Mouse (Mus musculus) macrophage (primary cell): ENCODE measurements around the gene 3110040N11Rik. TPM values are rescaled to one million over a fixed set of nuclear protein-coding genes. Genes with fewer than 3 reads are reported as not detected.

Source experiments
- H3K27ac ChIP-seq: fragments of 350-480 bp; formaldehyde crosslinking; 2 replicates; pipeline ENCODE4 v1.9.0; 2021
- H3K36me3 ChIP-seq: fragments of 350-480 bp; formaldehyde crosslinking; 2 replicates; pipeline ENCODE4 v1.9.0; 2021; ENCODE audit errors: inconsistent target
- H3K4me3 ChIP-seq: fragments of 350-480 bp; formaldehyde crosslinking; 2 replicates; pipeline ENCODE4 v1.9.0; 2021; ENCODE audit errors: inconsistent target
- H3K79me2 ChIP-seq: fragments of 350-480 bp; formaldehyde crosslinking; 2 replicates; pipeline ENCODE4 v1.9.0; 2021; ENCODE audit errors: inconsistent target
- WGBS: methylation state at CpG from one replicate; pipeline ENCODE4 v1.1.7; 2026; ENCODE audit warnings: inconsistent platforms; ENCODE audit not compliant: missing documents; 5-methylcytosine and 5-hydroxymethylcytosine counted together
- polyA plus RNA-seq: library from polyadenylated mRNA; stranded (reverse); fragments of 250-400 nt; gene quantifications from 3 replicates; pipeline ENCODE4 v1.2.4, GENCODE M21; 2018; ENCODE audit warnings: inconsistent platforms

3110040N11Rik gene
- polyA plus RNA-seq, 1 experiment from 2014 or later, result 23.4 TPM

DNA sequence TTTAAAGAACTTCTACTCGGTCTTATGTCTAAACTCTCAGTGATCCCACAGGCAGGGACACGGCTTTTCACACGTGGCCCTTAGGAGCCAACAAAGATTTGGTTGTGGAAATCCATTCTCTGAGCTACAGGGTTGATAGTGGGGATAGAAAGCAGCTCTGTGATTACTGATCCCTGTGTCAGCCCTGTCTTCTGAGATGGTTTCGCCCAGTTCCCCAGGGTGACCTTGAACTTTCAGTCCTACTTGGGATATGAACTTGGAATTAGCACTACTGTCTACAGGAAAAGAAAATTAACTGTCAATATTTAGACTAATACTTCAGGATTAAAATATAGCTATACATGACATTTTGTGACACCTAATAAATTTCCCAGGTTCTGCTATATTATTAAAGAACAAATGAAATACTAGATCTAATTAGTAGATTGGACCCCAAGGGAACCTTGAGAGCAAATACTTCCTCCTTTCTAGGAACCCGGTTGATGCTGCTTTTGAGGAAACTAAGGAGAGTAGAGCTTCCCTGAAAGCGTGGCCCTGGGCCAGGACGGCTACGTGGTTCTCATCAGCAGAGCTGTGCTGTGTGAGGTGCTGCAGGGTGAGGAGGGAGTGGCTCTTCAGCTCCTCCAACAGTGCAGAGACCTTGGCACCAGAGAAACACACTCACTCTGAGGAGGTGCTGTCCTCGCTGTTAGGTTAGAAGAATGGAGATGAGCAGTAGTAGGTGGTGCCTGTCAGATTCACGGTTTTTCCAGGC is 16.3 kb downstream of the 3110040N11Rik start:
- Histone ChIP-seq H3K79me2 (peaks cover 58% of the 10 kb centered on the region), H3K36me3 (no peaks in the 10 kb centered on the region)
- 55% methylated on average over 10 of the region's 10 CpGs for WGBS

DNA sequence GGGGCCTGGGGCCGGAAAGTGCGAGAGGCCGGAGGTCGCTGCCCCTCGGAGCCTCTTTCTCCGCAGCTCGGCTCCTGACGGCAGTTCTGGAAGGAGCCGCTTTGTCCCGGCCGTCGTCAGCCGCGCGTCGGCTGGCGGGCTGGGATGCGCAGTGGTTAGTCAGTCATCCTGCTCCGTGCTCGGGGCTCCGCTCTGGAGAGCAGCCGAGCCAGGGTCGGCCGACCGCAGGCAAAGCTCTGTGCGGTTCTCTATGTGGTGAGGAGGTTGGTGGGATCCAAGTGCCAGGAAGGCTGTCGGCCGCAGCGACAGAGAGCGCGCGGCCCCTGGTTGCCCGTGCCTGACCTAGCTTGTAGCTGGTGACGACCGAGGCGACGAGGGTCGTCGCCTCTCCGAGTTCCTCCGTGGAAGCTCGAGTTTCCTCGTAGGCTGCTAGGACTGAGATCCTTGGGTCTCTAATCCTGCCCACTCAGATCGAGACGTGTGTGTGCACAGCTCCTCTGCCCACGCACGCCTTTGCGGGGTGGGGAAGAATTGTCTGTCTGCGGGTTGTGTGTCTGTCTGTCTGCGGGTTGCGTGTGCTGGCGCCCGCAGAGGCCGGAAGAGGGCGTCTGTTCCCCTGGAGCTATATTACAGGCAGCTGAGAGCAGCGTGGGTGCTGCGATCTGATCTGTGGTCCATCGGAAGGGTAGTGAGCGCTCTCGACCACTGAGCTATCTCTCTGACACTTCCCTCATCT is 26.0 kb downstream of the 3110040N11Rik start:
- Histone ChIP-seq H3K27ac (peak overlapping the region; percentile 17; the same call in 1 of the 2 replicates), H3K4me3 (peak overlapping the region; percentile 75), H3K79me2 (peaks cover 60% of the 10 kb centered on the region), H3K36me3 (no peaks in the 10 kb centered on the region)
- WGBS, result 3% methylated on average over 60 of the region's 60 CpGs

More for the DNA sequence above, 16.3 kb downstream of the 3110040N11Rik start:
- no peak overlapping the region for H3K4me3 ChIP-seq
- no peak overlapping the region for H3K27ac ChIP-seq

DNA sequence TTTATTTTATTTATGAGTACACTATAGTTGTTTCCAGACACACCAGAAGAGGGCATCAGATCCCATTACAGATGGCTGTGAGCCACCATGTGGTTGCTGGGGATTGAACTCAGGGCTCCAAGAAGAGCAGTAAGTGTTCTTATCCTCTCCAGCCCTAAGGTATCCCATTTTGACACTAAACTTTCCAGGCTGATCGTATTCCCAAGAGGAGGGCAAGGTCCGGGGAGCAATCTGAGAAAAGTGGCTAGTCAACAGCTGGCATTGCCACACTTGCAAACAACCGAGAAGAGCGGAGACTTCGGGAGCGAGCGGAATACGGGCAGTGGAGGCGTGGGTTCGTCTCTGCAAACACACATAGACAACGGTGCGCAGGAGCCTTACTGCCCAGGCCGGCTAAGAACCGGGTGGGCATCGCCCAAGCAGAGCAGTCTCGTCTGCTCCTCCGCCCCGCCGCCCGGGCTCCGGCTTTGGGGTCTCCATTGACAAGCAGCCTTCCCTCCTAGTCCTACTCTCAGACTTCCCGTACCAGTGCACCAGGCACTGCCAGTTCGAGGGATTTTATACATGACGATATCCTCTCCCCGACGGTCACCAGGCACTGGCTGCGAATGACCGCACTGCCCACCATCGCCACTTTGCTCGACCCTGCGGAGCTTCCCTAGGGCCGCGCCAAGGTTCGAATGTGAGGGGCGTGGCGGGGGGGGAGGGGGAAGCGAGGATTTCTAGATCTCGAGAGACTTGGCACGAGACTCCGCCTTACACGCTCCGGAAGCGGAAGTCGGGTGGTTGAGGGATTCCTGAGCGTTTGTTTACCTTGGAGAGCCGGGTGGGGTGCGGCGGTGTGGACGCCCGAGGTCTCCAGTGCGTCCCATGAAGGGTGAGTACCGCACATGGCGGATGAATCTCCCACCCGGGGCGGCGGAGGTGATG is 26.8 kb downstream of the 3110040N11Rik start, which contains the start of gene Ramac:
Gene Ramac, plus strand, starts transcription at position 746 of the 930 bp plus-strand sequence.
- H3K27ac ChIP-seq, result peak within 1 kb of the TSS; percentile 17; the same call in 1 of the 2 replicates
- peaks cover 52% of the 10 kb centered on the region for H3K79me2 ChIP-seq
- no peaks in the 10 kb centered on the region for H3K36me3 ChIP-seq
- under 1% methylated on average over 56 of the region's 56 CpGs for WGBS
- H3K4me3 ChIP-seq, result peak within 1 kb of the TSS; percentile 75

DNA sequence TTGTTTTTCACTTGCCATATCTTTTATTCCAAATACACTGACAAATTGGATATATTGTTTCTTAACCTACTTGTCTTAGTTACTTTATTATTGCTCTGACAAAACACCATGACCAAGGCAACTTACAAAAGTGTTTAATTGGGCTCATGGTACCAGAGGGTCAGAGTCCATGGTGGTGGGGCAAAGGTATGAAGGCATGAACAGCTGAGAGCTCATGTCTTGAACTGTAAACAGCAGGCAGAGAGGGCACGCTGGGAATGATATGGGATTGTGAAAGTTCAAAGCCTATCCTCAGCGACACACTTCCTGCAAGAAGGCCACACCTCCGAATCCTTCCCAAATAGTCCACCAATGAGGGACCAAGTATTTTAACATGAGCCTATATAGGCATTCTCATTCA is 41.3 kb downstream of the 3110040N11Rik start:
- WGBS, result 84% methylated on average over 3 of the region's 3 CpGs
- H3K79me2 ChIP-seq, result no peaks in the 10 kb centered on the region
- H3K27ac ChIP-seq, result no peak overlapping the region
- H3K36me3 ChIP-seq, result no peaks in the 10 kb centered on the region
- no peak overlapping the region for H3K4me3 ChIP-seq

DNA sequence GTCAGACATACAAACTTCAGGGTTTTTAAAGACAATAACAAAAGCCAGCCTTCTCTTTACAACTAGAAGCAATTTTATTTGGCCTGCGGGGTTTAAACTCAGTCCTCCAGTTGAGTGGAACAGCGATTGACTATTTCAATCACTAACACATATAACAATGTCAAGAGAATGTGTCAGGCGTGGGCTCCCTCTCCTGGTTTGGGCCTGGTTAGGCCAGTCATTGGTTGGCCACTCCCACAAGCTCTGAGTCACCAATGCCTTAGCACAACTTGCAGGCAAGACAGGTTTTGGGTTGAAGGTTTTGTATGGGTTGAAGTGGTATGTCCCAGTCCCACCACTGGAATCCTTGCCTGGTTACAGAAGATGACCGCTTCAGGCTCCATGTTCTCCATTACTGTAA is 45.1 kb downstream of the 3110040N11Rik start:
- H3K79me2 ChIP-seq, result no peaks in the 10 kb centered on the region
- H3K4me3 ChIP-seq, result no peak overlapping the region
- H3K36me3 ChIP-seq, result no peaks in the 10 kb centered on the region
- WGBS, result 52% methylated on average over 4 of the region's 4 CpGs
- no peak overlapping the region for H3K27ac ChIP-seq

DNA sequence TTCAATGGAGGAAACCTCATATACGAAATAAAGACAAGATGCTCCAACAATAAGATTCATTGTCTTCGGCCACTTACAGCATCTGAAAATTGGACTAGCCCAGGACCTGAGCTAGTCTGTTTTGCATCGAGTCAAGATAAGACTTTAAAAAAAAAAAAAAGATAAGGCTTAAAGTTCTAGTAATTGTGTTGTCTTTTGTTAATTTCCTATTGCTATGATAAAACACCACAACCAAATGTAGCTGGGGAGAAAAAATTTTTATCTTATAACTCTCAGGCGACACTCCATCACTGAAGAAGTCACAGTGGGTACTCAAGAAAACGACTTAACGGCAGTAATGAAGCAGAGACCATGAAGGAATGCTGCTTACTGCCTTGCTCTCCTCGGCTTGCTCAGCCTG is 49.3 kb downstream of the 3110040N11Rik start:
- WGBS, result 85% methylated on average over 6 of the region's 7 CpGs
- H3K27ac ChIP-seq, result no peak overlapping the region
- no peaks in the 10 kb centered on the region for H3K79me2 ChIP-seq
- H3K36me3 ChIP-seq, result no peaks in the 10 kb centered on the region
- H3K4me3 ChIP-seq, result no peak overlapping the region

DNA sequence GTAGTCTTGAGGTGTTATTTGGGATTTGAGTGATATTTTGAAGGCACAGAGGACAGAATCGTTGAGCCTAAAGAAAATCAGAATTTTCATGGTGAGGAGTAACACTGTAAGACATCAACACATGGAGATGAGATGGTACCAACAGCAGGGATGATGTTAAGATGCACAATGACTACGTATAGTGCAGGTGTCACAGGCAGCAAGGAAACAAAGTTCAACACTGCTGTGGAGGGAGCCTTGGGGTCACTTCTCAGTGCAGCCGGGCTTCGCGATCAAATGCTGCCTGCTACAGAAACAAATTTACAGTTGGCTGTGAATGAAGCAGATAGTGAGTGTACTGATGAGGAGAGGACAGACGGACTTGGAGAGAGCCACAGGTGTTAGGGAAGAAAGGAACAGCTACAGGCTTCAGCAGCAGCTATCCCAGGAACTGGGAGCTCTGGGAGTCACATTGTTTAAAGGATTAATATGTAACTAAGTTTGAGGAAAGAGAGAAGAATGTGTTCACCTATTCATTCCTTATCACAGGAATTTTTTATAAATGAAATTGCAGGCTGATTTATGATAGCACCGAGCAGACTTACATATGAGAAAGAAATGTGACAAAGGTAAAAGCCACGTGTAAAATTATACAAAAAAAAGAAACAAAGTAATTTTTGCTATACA is 50.4 kb downstream of the 3110040N11Rik start:
- no peak overlapping the region for H3K4me3 ChIP-seq
- no peak overlapping the region for H3K27ac ChIP-seq
- 84% methylated on average over 8 of the region's 8 CpGs for WGBS
- H3K36me3 ChIP-seq, result no peaks in the 10 kb centered on the region
- H3K79me2 ChIP-seq, result no peaks in the 10 kb centered on the region

DNA sequence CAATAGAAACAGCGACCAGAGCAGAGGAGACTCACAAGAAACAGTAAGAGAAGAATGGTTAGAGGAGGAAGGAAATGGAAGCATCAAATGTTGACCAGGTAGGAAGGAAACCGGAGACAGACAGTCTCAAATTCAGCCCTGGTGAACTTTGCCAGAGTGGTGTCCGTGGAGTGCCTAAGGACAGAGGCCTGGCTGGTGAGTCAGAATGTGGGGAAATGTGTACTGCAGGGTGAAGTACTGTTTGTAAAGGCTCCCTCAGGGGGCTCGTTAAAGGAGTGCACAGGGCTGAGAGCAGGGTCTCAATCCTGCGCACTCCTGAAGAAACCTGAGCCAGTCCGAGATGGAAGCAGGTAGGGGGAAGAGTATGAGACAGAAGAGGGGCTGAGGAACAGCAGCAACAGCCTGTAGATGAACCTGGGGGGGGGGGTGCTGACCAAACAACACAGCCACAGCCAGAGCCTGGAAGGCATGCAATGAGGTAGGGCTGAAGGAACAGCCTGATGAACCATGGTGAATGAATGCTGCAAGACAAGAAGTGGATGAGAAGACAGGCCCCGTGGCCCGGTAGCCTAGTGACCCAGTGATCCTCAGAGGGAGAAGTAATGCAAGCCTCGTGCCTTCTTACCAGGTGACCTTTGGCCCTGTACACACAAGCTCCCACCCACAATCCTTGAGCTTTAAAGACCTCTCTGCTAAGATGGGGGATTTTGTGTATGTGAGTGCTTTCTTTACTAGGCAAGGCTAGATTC is 53.8 kb downstream of the 3110040N11Rik start:
- 81% methylated on average over 9 of the region's 9 CpGs for WGBS
- H3K4me3 ChIP-seq, result no peak overlapping the region
- no peaks in the 10 kb centered on the region for H3K79me2 ChIP-seq
- no peaks in the 10 kb centered on the region for H3K36me3 ChIP-seq
- H3K27ac ChIP-seq, result no peak overlapping the region

DNA sequence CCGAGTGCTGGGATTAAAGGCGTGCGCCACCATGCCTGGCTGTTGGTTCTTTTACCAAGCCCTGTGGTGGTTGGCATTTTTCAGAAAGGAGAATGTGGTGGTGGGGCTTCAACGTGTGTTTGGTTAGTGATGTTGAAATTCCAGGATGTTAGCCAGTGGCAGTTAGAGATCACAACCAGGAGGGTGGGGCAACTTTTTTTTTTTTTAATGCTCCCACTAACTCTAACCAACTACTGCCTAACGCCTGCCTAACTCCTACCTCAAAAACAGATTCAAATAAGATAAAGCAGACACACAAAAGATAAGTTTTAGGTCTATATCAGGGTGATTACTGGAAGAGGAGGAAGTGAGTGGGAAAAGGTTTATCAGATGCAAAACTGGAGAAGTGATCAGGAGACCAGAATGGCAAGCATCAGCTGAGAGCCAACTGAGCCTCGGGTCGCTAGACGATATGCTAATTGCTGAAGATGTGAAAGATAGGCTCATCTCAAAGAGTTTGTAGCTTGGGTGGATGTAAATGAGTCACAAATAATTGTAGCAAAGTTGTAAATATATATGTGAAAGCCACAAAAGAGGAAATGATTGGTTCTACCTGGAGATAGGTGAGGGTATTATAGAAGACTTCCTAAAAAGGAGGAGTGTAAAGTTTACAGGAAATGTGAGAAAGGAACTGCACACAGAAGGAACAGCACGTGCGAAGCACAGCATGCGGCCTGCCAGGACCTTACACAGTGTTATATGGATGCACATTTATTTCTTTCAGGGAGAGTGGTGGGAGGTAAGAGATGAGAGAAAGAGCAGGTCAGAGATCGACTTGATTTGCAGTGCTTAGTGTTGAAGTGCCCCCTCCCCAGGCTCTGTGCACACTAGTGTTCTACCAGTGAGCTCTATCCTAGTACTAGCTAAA is 56.8 kb downstream of the 3110040N11Rik start:
- 54% methylated on average over 12 of the region's 12 CpGs for WGBS
- H3K36me3 ChIP-seq, result no peaks in the 10 kb centered on the region
- no peak overlapping the region for H3K27ac ChIP-seq
- no peak overlapping the region for H3K4me3 ChIP-seq
- no peaks in the 10 kb centered on the region for H3K79me2 ChIP-seq

Other genes with a start within 250 kb of the 3110040N11Rik start
- 0.18 to 0.30 TPM (median 0.22 TPM) in 3 replicates for gene Fsd2, start 222.5 kb downstream of the 3110040N11Rik start, polyA plus RNA-seq
- gene Whamm, start 218.2 kb downstream of the 3110040N11Rik start, polyA plus RNA-seq, result 7.0 to 9.1 TPM (median 8.4 TPM) in 3 replicates
- not detected in 3 replicates for gene Homer2, start 82.0 kb downstream of the 3110040N11Rik start, polyA plus RNA-seq
- gene Ramac, start 26.6 kb downstream of the 3110040N11Rik start, polyA plus RNA-seq, result 53.6 to 89.0 TPM (median 71.9 TPM) in 3 replicates
- gene Btbd1, start 40.0 kb upstream of the 3110040N11Rik start, polyA plus RNA-seq, result 50.7 to 145 TPM (median 61.2 TPM) in 3 replicates
- not detected in 3 replicates for gene Gm10160, start 66.3 kb upstream of the 3110040N11Rik start, polyA plus RNA-seq
- gene Tm6sf1, start 69.5 kb upstream of the 3110040N11Rik start, polyA plus RNA-seq, result 72.9 to 199 TPM (median 101 TPM) in 3 replicates
- gene Hdgfl3, start 145.0 kb upstream of the 3110040N11Rik start, polyA plus RNA-seq, result 0.05 to 0.17 TPM in 2 of 3 replicates, not detected in the other
- not detected in 3 replicates for gene Bnc1, start 202.8 kb upstream of the 3110040N11Rik start, polyA plus RNA-seq